Mouse (Mus musculus): ENCODE measurements around the gene Pafah1b1.

The Pafah1b1 gene

GRCm38 (mm10) chr11:74625333-74625732, 99.1 kb downstream of the Pafah1b1 start:
- no peak for DNase-seq (ENCODE audit: extremely low read depth, low read depth, low spot score)
